Mouse (Mus musculus) kidney, adult 18-20 months (tissue): ENCODE data around the gene Ctdsp1.

Source experiments
- DNase-seq: peaks from one replicate; pipeline ENCODE4 v3.0.0; 2021

Ctdsp1 gene

GRCm38 (mm10) chr1:74390924-74391748, at the start of gene Ctdsp1:
Ctdsp1 (plus strand) TSS chr1:74391509.
- DNase-seq: peak; percentile 97

- DNase-seq: no peak
These were observed 49.4 kb upstream of the Ctdsp1 start for GRCm38 (mm10) chr1:74341898-74342297.

DNA sequence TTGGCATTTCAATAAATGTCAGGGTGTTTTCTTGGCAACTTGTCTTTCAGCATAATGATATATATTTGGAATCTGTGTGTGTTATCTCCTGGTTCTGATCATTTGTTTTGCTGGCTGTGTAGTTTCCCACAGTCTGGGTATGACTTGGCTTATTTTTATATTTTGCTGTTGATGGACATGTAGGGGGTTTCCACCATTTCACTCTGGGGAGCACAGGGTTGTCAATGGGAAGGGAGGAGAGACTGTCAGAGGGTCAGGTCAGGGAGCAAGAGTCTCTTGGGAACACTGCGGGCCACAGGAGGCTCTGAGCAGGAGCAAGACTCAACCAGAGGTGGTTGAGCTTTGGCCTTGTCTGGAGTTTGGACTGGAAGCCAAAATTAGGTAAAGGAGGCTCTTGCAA, 49.0 kb upstream of the Ctdsp1 start:
- no peak for DNase-seq

GRCm38 (mm10) chr1:74343161-74343560, 48.1 kb upstream of the Ctdsp1 start:
- peak; percentile 57 for DNase-seq

DNA sequence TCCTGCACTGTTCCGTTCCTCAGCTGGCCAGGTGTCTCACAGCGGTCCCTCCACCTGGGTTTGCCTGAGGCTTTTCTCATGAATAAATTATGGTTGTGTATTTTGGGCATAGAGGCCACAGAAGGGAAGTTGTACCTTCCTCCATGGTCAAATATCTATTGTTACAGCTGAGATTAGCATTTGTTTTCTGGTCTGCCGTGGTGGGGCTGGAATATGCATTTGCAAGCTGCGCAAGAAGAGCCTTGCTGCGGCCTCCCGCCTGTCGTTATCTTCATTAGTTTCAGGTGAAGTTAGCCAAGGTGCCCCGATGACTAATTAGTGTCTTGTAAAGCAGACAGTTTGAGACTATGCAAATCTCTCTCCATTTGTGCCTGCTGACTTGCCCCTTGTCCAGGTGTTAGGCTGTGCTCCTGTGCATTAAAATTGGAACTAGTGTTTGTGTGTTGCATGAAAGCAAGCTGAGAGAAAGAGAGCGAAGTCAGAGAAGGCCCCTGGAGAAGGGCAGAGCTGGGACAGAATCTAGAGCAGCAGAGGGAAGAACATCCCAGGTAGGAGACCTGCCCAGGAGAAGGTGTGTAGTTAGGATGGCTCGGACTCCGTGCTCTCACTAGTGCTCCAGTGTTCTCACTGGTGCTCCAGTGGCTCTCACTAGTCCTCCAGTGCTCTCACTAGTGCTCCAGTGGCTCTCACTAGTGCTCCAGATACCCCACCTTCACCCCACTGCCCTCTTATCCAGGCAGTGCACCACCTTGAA, 47.0 kb upstream of the Ctdsp1 start:
- no peak for DNase-seq

DNA sequence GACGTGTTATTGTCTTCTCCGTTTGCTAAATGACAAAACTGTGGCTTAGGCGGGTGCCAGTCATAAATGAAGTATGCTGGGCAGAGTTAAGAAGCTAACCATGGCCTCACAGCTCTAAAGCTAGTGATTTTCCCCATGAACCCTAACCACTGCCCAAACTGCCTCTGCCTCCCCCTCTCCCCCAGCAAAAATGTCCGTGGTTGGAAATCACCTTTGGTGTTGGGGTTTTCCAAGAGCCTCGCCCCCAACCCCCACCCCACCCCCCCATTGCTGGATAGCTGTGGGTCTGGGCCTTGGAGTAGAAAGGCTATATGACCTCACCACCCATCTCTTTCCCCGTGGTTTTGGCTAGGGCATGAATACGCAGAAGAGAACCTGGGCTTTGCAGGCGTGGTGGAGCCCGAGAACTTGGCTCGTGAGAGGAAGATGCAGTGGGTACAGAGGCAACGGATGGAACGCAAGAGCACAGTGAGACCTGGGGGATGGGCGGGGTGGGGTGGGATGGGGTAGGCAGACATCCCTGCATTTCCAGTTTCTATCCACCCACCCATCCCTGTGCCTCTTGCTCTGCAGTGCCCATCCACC, 40.0 kb upstream of the Ctdsp1 start:
- DNase-seq: no peak

DNA sequence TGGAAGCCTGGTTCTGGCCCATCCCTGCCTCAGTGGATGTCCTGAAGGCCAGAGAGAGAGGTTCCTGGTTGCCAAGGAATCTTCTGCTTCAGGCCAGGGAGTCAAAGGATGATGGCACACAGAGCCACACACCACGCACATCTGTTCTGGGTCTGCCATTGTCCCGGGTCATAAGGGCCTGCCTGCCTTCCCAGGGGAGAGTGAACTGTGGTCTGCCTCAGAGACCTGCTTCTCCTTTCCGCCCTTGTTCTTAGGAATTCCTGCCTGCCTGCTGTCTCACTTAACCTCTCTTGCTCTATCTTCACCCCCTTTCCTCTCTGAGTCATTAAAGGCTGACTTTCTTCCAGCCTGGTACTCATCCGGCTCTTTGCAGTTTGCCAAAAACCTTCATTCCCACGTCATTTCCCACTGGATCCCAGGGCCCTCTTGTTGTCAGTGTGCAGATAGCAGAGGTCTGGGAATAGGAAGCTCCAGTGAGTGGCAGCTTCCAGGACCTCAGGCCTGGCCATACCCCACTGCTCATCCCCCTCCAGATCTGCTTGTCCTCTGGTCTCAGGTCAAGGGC, 38.7 kb upstream of the Ctdsp1 start:
- no peak for DNase-seq

- no peak for DNase-seq
These were observed 37.7 kb upstream of the Ctdsp1 start for GRCm38 (mm10) chr1:74353453-74354229.

DNA sequence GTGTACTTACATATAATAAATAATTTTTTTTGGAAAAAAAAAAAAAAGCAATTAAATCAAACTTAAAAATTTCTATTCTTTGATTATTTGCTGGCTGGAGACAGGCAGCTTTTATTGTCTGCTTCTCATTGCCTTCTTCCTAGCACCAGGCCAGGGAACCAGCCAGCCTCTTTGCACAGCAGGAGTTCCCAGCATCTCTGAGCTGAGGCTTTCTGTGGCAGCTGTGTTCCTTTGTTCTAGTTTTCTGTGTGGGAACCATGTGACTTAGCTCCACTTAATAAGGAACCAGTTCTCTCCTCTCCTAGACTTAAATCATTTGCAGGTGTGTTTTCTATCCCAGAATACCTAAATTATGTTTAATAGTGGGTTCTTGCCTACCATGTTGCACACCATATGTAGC, 33.8 kb upstream of the Ctdsp1 start:
- DNase-seq: no peak

DNA sequence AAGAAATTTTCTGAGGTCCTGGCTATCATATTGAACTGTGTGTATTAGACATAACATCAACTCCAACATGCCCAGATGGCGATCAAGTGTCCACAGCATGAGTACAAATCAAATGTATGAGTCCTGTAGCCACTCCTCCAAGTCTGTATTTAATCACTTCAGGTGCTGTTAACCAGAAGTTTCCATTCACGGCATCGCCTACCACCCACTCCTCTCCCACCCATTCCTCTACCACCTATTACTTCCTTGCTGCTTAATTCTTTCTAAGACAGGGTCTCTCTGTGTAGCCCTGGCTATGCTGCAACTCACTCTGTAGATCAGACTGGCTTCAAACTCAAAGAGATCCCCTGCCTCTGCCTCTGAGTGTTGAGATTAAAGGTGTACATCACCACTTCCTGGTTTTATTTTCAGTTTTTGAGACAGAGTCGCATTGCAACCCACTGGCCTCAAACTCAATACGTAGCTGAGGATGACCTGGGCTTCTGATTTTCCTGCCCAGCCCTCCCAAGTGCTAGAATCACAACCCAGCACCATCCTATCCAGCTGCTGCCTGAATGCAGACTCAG, 31.3 kb upstream of the Ctdsp1 start:
- DNase-seq: no peak

- DNase-seq: peak; percentile 78
These were observed 29.5 kb upstream of the Ctdsp1 start, which contains the start of gene Catip for GRCm38 (mm10) chr1:74361812-74362211. Catip (plus strand) TSS chr1:74362108.

- no peak for DNase-seq
These were observed 28.7 kb upstream of the Ctdsp1 start for GRCm38 (mm10) chr1:74362325-74363229.

DNA sequence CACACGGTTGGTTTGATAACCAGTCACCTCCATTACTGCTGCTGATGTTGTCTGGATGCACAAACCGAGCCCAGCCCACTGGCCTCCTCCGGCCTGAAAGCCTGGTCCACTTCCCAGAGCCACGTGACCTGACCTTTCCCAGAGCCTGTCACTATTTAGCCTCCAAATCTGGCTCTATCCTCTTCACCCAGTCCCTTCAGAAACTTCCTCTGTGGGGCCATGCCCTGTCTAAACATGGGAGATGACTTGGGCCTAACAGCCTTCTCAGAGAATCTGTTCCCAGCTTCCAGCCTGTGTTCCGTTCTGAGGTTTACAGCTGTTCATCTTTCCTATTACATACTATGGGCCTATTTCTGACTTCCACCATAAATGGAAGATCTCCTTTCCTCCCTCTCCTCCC, 27.9 kb upstream of the Ctdsp1 start:
- no peak for DNase-seq

- no peak for DNase-seq
These were observed 27.0 kb upstream of the Ctdsp1 start for GRCm38 (mm10) chr1:74364270-74364669.

DNA sequence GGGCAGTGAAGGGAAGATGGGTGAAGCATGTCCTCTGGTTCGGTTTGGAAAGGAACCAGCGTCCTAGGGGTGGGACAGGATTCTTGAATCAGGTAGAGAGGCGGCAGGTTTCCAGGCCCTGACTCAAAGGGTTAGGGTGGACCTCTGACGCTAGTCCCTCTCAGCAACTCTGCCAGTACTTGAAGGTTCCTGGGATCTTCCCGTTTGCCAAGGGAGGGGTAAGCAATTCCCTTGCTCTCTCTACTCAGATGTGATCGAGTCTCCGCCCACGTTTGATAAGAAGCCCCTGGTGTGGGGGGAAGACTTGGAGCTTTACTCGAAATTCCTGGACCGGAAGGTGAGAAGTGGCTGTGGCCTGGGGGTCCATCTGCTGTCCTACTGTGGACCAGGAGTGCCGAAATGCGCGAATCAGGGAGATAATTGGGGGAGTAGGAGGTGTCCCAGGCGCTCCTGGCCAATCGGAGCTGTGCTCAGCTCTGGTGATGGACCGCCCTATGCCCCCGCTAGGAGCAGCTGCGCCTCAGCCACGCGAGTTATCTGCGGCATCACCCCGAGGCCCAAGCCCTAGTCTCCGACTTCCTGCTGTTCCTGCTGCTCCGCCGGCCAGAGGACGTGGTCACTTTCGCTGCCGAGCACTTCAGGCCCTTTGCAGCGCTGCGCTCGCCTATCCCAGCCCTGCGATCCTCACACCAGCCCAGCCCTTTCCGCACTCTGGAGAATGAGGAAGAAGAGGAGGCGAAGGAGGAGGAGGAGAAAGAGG, 23.2 kb upstream of the Ctdsp1 start:
- DNase-seq: peak; percentile 36

DNA sequence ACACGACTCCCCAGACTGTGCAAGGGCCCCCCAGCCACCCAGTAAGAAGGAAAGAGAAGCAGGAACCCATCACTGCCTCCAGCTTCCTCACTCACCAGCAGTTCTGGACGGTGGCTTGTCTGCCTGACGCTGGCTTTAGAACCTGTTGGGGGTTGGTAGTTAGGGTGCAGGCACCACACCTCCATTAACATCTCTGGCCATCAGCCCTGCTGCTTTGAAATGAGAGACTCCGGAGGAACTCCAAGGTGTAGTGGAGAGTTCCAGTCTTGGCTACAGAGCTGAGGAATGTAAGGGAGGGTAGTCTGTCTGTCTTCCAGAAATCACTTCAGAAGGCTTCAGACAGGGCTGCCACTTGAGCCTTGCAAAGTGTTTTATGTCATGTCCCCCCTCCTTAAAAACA, 21.3 kb upstream of the Ctdsp1 start:
- no peak for DNase-seq

DNA sequence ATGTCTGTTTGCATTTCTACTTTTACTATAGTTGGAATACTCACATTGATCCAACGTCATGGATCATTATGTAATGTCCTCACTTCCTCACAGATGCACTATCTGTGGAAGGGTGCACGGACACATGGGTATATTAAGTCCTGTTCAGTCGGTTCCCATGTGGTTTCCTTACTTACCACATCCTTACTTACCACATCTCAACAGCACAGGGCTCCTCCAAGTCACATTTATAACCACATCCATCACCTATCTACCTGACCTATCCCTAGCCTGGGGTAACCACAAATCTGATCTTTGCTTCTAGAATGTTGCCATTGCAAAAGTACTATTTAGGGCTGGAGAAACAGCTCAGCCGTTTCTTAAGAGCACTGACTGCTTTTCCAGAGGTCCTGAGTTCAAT, 17.9 kb upstream of the Ctdsp1 start:
- no peak for DNase-seq

DNA sequence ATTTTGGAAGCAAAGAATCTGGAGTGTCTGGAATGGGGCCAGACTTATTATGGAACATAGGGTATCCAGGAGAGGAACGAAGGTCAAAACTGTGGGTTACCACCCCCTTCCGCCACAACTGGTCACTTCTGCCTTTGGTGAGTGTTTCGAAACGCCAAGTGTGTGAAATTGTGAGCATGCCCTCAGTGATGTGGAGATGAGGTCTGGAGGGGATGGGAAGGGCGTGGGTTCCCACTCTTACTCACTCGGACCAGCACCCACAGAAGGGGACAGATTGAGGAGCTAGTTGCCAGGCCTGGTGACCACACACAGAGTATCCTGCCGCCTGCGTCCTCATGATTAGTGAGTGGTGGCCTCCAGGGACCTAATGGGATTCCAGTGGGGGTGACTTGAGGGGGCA, 16.3 kb upstream of the Ctdsp1 start, which contains the start of gene Slc11a1:
Gene Slc11a1, plus strand, starts transcription at position 216 of the 400 bp plus-strand sequence.
- DNase-seq: no peak

DNA sequence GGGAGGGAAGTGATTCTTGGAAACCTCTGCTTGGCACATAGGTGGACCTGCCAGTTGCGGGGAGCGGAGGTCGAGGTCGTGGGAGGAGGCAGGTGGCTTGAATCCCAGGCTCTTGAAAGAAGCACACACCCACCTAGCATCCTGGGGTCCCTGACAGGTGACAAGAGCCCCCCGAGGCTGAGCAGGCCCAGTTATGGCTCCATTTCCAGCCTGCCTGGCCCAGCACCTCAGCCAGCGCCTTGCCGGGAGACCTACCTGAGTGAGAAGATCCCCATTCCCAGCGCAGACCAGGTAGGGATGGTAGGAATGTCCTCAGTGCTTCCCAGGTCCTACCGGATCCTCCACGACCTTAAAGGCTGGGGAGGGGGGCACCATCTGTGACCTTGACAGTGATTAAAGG, 15.7 kb upstream of the Ctdsp1 start:
- no peak for DNase-seq

DNA sequence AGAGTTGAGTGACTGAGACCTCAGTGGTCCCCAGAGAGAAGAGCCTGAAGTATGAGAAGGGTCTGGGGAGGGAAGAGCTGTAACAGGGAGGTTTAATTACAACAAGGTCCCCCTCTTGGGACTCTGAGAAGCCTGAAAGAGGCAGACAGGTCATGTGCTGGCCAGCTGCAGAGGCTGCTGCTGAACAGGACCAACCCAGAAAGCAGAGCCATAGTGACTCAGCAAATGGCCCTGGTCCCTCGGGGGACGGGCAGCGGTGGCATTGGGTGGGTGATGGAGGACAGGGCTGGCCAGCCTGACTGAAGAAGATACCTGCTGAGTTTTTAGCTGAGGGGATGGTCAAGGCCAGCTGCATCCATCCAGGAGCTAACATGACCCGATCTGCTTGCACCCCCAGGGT, 14.9 kb upstream of the Ctdsp1 start:
- no peak for DNase-seq
